Mouse (Mus musculus): Measurements from ENCODE around the gene Cdip1.

- TF ChIP-seq CTCF (conservative IDR thresholded peaks at IDR 0.05; ENCODE audit: low read length) (no peak), NANOG (IDR thresholded peaks at IDR 0.05; ENCODE audit: borderline replicate concordance, low read length) (no peak), POU5F1 (IDR thresholded peaks at IDR 0.05; ENCODE audit: borderline replicate concordance, low read length) (no peak)
These were observed 8.4 kb downstream of the Cdip1 start for GRCm38 (mm10) chr16:4781524-4782196.

Measured in E14TG2a.4 (cell line).